Mouse (Mus musculus) lung, adult 2 months (tissue): ENCODE measurements around the gene Tns3.

Experiments used
- CTCF ChIP-seq: fragments of 200-500 bp; IDR thresholded peaks from 2 replicates; pipeline ENCODE4 v1.5.1; 2011; ENCODE audit warnings: mild to moderate bottlenecking, low read length, control low read depth; ENCODE audit not compliant: insufficient read depth
- POLR2A ChIP-seq: fragments of 200-500 bp; IDR thresholded peaks from 2 replicates; pipeline ENCODE4 v1.6.1; 2011; ENCODE audit warnings: low read depth, mild to moderate bottlenecking, control low read depth, low read length, borderline replicate concordance; ENCODE audit errors: extremely low read depth

DNA sequence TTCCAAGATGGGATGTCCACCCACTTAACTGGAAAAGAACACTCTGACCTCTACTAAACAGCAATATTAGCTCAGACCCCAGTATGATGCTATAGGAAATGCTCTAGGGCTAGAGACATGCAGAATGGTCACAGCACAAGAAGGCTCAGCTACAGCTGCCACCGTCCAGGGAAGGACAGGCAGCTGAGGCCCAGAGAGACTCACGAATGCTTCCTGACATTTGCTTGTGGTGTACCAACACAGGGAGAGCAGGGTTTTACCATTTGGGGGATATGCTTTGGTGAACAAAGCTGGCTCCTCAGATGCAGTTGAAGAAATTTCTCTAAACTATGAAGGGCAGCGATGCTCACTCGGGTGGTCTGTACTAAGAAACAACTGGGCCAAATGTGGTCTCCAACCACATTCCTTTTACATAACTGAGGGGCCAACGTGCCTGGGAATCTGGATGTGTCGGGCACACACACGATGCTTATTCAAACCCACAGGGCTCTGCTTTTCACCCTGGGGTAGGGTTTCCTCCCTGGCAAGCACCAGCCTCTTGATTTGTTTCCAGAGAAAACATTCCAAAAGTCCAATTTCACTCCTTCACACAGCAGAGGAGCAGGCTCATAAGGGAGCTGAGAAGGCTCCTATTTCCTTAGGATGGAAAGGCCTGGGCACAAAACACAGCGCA lies 124.6 kb downstream of the Tns3 start:
- TF ChIP-seq CTCF (no peak), POLR2A (no peak)
